Mouse (Mus musculus) stomach, embryonic 14.5 days (tissue): ENCODE results near the gene Slc39a2. TPM values are rescaled to one million over a fixed set of nuclear protein-coding genes. Genes with fewer than 3 reads are reported as not detected.

Source experiments
- ATAC-seq: fragments of 200-750 bp; cut with Nextera tagmentation; 2 replicates; pipeline ENCODE4 v1.8.0; 2017; ENCODE audit warnings: low read depth, moderate TSS enrichment; ENCODE audit not compliant: insufficient number of reproducible peaks, insufficient read depth, low FRiP score
- H3K27ac ChIP-seq: fragments of 300-500 bp; sonication (generic); 2 replicates; pipeline ENCODE4 v1.5.1; 2014; ENCODE audit warnings: mild to moderate bottlenecking, low read length, moderate library complexity, mixed read lengths
- H3K27me3 ChIP-seq: fragments of 300-500 bp; sonication (generic); 2 replicates; pipeline ENCODE4 v1.6.1; 2014; ENCODE audit warnings: low read length, control low read depth, mixed read lengths; ENCODE audit not compliant: control insufficient read depth, insufficient read depth
- H3K36me3 ChIP-seq: fragments of 300-500 bp; sonication (generic); 2 replicates; pipeline ENCODE4 v1.6.1; 2014; ENCODE audit warnings: mild to moderate bottlenecking, control low read depth, low read length, moderate library complexity, mixed read lengths; ENCODE audit not compliant: control insufficient read depth, insufficient read depth
- H3K4me1 ChIP-seq: fragments of 300-500 bp; sonication (generic); 2 replicates; pipeline ENCODE4 v1.6.1; 2014; ENCODE audit warnings: low read length, control low read depth, mixed read lengths; ENCODE audit not compliant: control insufficient read depth, insufficient read depth
- H3K4me2 ChIP-seq: fragments of 300-500 bp; sonication (generic); replicated peaks from 2 replicates; pipeline ENCODE4 v1.6.1; 2014; ENCODE audit warnings: low read depth, low read length, control low read depth
- H3K4me3 ChIP-seq: fragments of 300-500 bp; sonication (generic); 2 replicates; pipeline ENCODE4 v1.5.1; 2014; ENCODE audit warnings: low read depth, low read length, control low read depth
- H3K9ac ChIP-seq: fragments of 300-500 bp; sonication (generic); replicated peaks from 2 replicates; pipeline ENCODE4 v1.6.1; 2014; ENCODE audit warnings: low read depth, mild to moderate bottlenecking, control low read depth, low read length, moderate library complexity, mixed read lengths
- H3K9me3 ChIP-seq: fragments of 300-500 bp; sonication (generic); 2 replicates; pipeline ENCODE4 v1.6.1; 2016; ENCODE audit warnings: low read depth, low read length, control low read depth; ENCODE audit not compliant: control insufficient read depth
- WGBS: fragments of 180-500 bp; shearing (Covaris S2); extraction: QIAGEN DNeasy Blood & Tissue Kit; methylation state at CpG from one replicate; pipeline ENCODE4 v1.1.7; 2014; 5-methylcytosine and 5-hydroxymethylcytosine counted together
- polyA plus RNA-seq: library from polyadenylated mRNA; unstranded; fragments of >200 nt; fragmentation: Nextera tagmentation; extraction: Ambion mirVana; gene quantifications from 2 replicates; pipeline ENCODE4 v1.2.1, GENCODE M21; 2014

Gene Slc39a2
- polyA plus RNA-seq, 1 experiment from 2014 or later, result 0.30 TPM

DNA sequence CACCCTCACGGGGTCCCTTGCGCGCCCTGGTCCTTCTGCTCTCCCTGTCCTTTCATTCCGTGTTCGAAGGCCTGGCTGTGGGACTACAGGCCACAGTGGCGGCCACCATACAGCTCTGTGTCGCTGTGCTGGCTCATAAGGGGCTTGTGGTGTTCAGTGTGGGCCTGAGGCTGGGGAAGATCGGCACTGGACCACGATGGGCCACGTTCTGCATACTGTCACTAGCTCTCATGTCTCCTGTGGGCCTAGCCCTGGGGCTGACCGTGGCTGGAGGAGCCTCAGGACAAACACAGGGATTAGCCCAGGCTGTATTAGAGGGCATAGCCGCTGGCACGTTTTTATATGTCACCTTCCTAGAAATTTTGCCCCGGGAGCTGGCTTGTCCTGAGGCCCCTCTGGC is 2.4 kb downstream of the Slc39a2 start:
- H3K27ac ChIP-seq, result no peak overlapping the region
- H3K27me3 ChIP-seq, result no peaks in the 10 kb centered on the region
- 78% methylated on average over 14 of the region's 14 CpGs for WGBS
- peaks cover 22% of the 10 kb centered on the region for H3K36me3 ChIP-seq
- H3K4me3 ChIP-seq, result no peak overlapping the region
- no peak overlapping the region for H3K4me2 ChIP-seq
- no peak for ATAC-seq
- no peaks in the 10 kb centered on the region for H3K9me3 ChIP-seq
- no peak overlapping the region for H3K9ac ChIP-seq
- no peaks in the 10 kb centered on the region for H3K4me1 ChIP-seq

DNA sequence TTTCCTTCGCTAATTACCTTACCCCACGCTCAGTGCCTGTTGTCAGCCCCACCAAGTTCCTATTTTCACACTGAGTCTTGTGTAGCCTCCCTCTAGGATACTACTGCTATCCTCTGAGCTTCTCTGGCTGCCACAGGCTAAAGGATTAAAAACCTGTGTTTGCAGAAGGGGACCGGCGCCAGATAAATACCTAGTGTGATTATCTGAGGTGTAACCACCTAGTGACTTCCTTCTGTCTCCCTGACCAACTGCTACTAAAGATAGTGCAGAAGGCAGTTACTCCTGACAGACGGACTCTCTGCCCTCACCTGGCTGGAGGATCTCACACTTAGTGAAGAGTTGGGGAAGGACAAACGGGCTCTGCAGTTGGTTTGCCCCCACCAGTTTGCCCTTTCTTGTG is 3.3 kb downstream of the Slc39a2 start:
- H3K27ac ChIP-seq, result no peak overlapping the region
- no peaks in the 10 kb centered on the region for H3K9me3 ChIP-seq
- H3K4me3 ChIP-seq, result no peak overlapping the region
- H3K4me1 ChIP-seq, result no peaks in the 10 kb centered on the region
- no peaks in the 10 kb centered on the region for H3K27me3 ChIP-seq
- 61% methylated on average over 6 of the region's 6 CpGs for WGBS
- no peak for ATAC-seq
- H3K36me3 ChIP-seq, result peaks cover 13% of the 10 kb centered on the region
- H3K9ac ChIP-seq, result no peak overlapping the region
- H3K4me2 ChIP-seq, result no peak overlapping the region

DNA sequence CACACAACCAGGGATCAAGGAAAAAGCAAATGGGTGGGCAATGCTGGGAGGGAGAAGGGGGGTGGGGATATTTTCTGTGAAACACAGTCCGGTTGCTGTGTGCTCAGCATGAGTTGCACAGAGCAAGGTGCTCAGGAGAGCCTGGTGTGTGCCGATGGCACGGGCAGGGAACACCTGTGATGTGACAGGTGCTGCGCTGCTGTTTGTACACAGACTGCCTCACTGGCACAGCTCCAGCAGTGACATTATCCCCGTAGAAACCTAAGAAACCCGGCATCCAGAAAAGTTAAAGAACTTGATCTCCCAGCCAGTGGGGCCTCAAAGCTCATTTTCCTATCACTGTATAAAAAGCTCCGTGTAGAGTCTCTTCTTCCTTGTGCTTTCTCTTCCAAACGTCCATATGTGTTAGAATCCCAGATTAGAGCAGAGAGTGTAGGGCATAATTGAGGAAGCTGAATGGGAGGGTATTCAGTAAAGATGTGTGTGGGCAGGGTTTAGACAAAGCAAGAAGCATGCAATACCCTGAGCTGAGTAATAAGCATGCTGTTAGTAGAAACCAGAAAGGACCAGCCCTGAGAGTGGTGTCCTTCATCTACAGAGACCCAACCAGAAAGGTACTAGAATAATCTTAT is 4.0 kb downstream of the Slc39a2 start:
- Histone ChIP-seq H3K9me3 (no peaks in the 10 kb centered on the region), H3K27ac (no peak overlapping the region), H3K36me3 (peaks cover 6% of the 10 kb centered on the region), H3K27me3 (no peaks in the 10 kb centered on the region), H3K4me2 (no peak overlapping the region), H3K4me1 (no peaks in the 10 kb centered on the region), H3K4me3 (no peak overlapping the region), H3K9ac (no peak overlapping the region)
- no peak for ATAC-seq
- WGBS, result 69% methylated on average over 8 of the region's 8 CpGs

DNA sequence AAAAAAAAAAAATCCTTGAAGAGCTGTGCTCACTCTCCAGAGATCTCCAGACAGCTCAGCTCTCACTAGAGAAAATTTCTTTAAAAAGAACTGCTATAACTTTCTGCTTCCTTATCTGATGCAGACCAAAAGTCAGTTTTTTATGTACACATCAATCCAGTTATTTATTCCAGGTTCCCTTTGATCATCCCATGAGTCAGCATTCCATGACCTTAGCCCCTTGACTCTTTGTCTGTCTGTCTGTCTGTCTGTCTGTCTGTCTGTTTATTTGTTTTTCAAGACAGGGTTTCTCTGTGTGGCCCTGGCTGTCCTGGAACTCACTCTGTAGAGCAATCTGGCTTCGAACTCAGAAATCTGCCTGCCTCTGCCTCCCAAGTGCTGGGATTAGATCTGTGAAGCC is 6.7 kb downstream of the Slc39a2 start:
- Histone ChIP-seq H3K36me3 (no peaks in the 10 kb centered on the region), H3K9me3 (no peaks in the 10 kb centered on the region), H3K9ac (no peak overlapping the region), H3K4me1 (no peaks in the 10 kb centered on the region), H3K4me3 (no peak overlapping the region), H3K27me3 (no peaks in the 10 kb centered on the region), H3K4me2 (no peak overlapping the region), H3K27ac (no peak overlapping the region)
- WGBS, result 88% methylated on average over 1 of the region's 1 CpGs
- ATAC-seq, result no peak

DNA sequence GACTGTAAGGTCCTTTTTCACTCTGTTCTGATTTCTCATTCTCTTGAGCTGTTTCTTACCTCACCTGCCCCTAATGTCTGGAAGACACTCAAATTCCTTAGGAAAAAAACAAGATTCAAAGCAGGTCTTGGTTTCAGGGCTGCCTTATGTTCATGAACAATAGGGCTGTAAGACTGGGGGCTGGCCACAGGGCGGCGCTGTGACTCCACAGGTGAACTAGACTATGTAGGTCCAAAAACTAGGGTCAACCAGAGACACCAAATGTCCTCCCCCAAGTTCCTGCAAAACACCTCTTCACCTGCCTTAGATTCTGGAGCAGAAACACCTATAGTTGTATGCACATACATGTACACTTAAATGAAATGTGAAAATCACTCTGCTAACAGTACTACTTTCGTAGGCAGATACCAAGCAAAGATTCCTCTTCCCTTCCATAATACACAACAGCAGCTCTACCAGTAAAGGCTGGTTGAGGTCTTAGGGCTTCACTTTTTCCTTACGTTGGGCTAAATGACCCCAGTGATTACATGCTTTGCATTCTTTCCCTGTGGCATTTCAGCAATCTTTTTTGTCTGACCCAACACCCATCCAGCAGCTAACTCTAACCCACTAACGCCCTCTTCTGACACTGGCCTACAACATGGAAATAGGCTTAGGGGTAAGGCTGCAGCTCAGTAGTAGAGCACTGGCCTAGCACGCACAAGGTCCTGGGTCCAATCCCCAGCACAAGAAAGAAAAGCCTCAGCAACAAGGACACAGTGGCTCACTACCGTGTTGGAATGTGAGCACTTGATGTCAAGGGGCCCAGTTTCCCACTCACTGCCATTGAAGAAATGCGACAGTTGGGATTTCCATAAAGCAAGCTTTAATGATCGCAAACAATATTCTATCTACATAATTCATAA is 10.4 kb downstream of the Slc39a2 start:
- no peak overlapping the region for H3K4me3 ChIP-seq
- WGBS, result 58% methylated on average over 9 of the region's 9 CpGs
- H3K27ac ChIP-seq, result no peak overlapping the region
- H3K36me3 ChIP-seq, result no peaks in the 10 kb centered on the region
- no peak overlapping the region for H3K4me2 ChIP-seq
- peak; percentile 17; the same call in 1 of the 2 replicates for ATAC-seq
- H3K27me3 ChIP-seq, result no peaks in the 10 kb centered on the region
- no peaks in the 10 kb centered on the region for H3K9me3 ChIP-seq
- no peak overlapping the region for H3K9ac ChIP-seq
- H3K4me1 ChIP-seq, result no peaks in the 10 kb centered on the region

DNA sequence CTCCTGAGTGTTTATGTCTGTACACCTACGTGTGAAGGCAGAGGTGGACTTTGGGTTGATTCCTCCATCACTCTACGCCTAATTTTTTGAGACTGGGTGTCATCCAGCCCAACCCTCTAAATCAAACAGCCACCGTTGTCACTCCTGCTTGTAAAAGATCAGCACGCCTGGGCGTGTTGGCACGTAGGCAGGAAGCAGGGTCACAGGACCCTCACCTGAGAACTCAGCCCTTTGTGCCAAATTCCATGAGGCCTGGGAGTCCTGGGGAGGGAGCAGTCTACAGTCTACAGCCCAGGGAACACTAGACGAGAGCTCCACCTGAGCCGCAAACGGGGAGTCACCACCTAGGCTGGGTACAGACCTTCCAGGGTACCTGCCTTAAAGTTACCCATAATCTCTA is 11.1 kb downstream of the Slc39a2 start:
- no peak for ATAC-seq
- WGBS, result 71% methylated on average over 9 of the region's 9 CpGs
- H3K4me3 ChIP-seq, result no peak overlapping the region
- H3K27me3 ChIP-seq, result no peaks in the 10 kb centered on the region
- H3K4me1 ChIP-seq, result no peaks in the 10 kb centered on the region
- no peak overlapping the region for H3K9ac ChIP-seq
- no peaks in the 10 kb centered on the region for H3K36me3 ChIP-seq
- no peaks in the 10 kb centered on the region for H3K9me3 ChIP-seq
- H3K4me2 ChIP-seq, result no peak overlapping the region
- H3K27ac ChIP-seq, result no peak overlapping the region

DNA sequence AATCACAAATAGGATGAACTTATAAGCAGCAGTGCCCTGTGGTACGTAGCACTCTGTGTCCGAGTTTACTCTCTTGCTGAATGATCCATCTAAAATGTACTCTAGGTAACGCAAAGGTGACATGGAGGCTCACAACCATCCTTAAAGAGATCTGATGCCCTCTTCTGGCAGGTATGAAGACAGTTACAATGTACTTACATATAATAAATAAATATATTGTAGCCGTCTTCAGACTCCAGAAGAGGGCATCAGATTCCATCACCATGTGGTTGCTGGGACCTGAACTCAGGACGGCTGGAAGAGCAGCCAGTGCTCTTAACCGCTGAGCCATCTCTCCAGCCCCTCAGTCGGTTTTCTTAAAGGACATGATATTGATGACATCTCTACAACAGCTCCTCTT is 12.0 kb downstream of the Slc39a2 start:
- Histone ChIP-seq H3K36me3 (no peaks in the 10 kb centered on the region), H3K9me3 (no peaks in the 10 kb centered on the region), H3K27ac (no peak overlapping the region), H3K4me3 (no peak overlapping the region), H3K4me2 (no peak overlapping the region), H3K9ac (no peak overlapping the region), H3K27me3 (no peaks in the 10 kb centered on the region), H3K4me1 (no peaks in the 10 kb centered on the region)
- 62% methylated on average over 7 of the region's 7 CpGs for WGBS
- no peak for ATAC-seq

DNA sequence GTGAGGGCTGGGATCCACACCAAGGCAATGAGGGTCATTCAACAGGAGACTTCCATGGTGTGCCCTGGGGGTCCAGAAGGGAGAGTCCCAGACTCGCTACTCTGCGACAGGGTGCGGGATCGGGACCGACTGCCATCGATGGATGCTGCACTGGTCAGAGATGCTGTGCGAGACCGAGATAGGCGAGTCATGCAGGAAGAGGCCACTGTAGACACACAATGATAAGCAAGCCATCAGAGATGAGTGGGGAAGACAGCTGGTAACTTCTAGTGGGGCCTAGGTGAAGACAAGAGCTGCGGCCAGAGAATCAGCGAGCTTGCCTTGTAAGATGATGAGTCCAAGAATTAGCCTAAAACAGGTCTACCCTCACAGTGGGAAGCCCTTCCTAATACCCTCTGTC is 13.4 kb downstream of the Slc39a2 start:
- H3K4me2 ChIP-seq, result no peak overlapping the region
- no peaks in the 10 kb centered on the region for H3K4me1 ChIP-seq
- no peaks in the 10 kb centered on the region for H3K36me3 ChIP-seq
- no peaks in the 10 kb centered on the region for H3K9me3 ChIP-seq
- no peak overlapping the region for H3K4me3 ChIP-seq
- H3K9ac ChIP-seq, result no peak overlapping the region
- H3K27ac ChIP-seq, result no peak overlapping the region
- no peaks in the 10 kb centered on the region for H3K27me3 ChIP-seq
- no peak for ATAC-seq
- WGBS, result 92% methylated on average over 11 of the region's 11 CpGs
